Mouse (Mus musculus): ENCODE measurements at regions not wholly inside any gene's neighbourhood (a gene's known extent, or its start where the extent isn't known, plus 50 kb on each side); places are given as distances from the start of the nearest gene placed in this dataset.

- 85% methylated on average over 4 of the region's 4 CpGs for WGBS
- Histone ChIP-seq H3K9ac (ENCODE audit: low read depth, low read length) (no peak overlapping the region), H3K9me3 (ENCODE audit: control insufficient read depth, low read length) (no peaks in the 10 kb centered on the region), H3K27ac (ENCODE audit: low read length) (no peak overlapping the region), H3K36me3 (ENCODE audit: control insufficient read depth, insufficient read depth, low read length) (no peaks in the 10 kb centered on the region), H3K4me2 (ENCODE audit: low read depth, low read length) (no peak overlapping the region), H3K4me3 (ENCODE audit: low read length) (no peak overlapping the region), H3K27me3 (replicated peaks; ENCODE audit: control insufficient read depth, insufficient read depth, low read length) (no peaks in the 10 kb centered on the region), H3K4me1 (ENCODE audit: control insufficient read depth, insufficient read depth, low read length) (no peaks in the 10 kb centered on the region)
- ATAC-seq = no peak
These were observed 242.0 kb upstream of the Ank start for GRCm38 (mm10) chr15:27224512-27224850.

GRCm38 (mm10) chr15:27232804-27233203 lies 233.7 kb upstream of the Ank start:
- H3K27ac ChIP-seq (ENCODE audit: low read length) = no peak overlapping the region
- 82% methylated on average over 5 of the region's 5 CpGs for WGBS
- H3K36me3 ChIP-seq (ENCODE audit: control insufficient read depth, insufficient read depth, low read length) = no peaks in the 10 kb centered on the region
- H3K9ac ChIP-seq (ENCODE audit: low read depth, low read length) = no peak overlapping the region
- H3K9me3 ChIP-seq (ENCODE audit: control insufficient read depth, low read length) = no peaks in the 10 kb centered on the region
- no peaks in the 10 kb centered on the region for H3K4me1 ChIP-seq (ENCODE audit: control insufficient read depth, insufficient read depth, low read length)
- no peak overlapping the region for H3K4me2 ChIP-seq (ENCODE audit: low read depth, low read length)
- no peaks in the 10 kb centered on the region for H3K27me3 ChIP-seq (replicated peaks; ENCODE audit: control insufficient read depth, insufficient read depth, low read length)
- H3K4me3 ChIP-seq (ENCODE audit: low read length) = no peak overlapping the region
- no peak for ATAC-seq

DNA sequence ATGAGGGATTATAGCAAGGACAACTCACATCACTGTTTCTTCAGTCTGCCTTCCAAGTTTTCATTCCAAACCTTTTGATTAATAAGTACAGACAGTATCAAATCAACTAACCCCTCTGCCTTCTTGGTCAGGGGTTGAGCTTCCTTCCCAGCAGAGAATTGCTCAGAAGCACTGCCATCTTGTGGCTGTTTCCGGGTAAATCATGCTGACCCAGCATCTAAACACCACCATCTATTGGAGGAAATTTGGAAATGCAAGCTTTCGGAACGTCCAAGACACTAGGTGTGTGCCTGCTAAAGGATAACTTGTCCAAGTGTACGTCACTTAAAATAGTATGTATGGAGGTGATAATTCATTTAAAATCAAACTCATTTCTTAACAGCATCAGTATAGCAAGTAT lies 231.7 kb upstream of the Ank start:
- no peak overlapping the region for H3K4me2 ChIP-seq (ENCODE audit: low read depth, low read length)
- H3K4me3 ChIP-seq (ENCODE audit: low read length) = no peak overlapping the region
- no peak overlapping the region for H3K27ac ChIP-seq (ENCODE audit: low read length)
- ATAC-seq = 0 out of 2 replicates have a peak, but pooled peaks have one; percentile 26
- no peak overlapping the region for H3K9ac ChIP-seq (ENCODE audit: low read depth, low read length)
- no peaks in the 10 kb centered on the region for H3K4me1 ChIP-seq (ENCODE audit: control insufficient read depth, insufficient read depth, low read length)
- WGBS = 21% methylated on average over 4 of the region's 4 CpGs
- no peaks in the 10 kb centered on the region for H3K9me3 ChIP-seq (ENCODE audit: control insufficient read depth, low read length)
- H3K27me3 ChIP-seq (replicated peaks; ENCODE audit: control insufficient read depth, insufficient read depth, low read length) = no peaks in the 10 kb centered on the region
- H3K36me3 ChIP-seq (ENCODE audit: control insufficient read depth, insufficient read depth, low read length) = no peaks in the 10 kb centered on the region

DNA sequence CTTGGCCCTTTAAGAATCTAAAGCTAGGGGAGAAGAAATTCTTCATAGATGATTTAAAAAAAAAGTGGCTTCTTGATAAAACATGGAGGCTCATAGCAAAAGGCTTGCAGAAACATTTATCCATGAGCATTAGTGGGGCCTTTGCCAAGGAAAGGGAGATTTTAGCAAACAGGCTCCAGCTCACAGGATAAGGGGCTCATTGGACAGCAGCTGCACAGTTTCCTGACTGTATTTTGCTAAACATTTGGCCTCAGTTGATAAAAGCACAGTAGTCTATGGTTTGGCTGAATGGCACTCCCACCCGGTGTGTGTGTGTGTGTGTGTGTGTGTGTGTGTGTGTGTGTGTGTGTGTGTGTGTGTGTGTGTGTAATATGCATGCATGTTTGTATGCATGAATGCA lies 228.2 kb upstream of the Ank start:
- H3K36me3 ChIP-seq (ENCODE audit: control insufficient read depth, insufficient read depth, low read length) = no peaks in the 10 kb centered on the region
- H3K4me2 ChIP-seq (ENCODE audit: low read depth, low read length) = no peak overlapping the region
- H3K9ac ChIP-seq (ENCODE audit: low read depth, low read length) = no peak overlapping the region
- 63% methylated on average over 1 of the region's 1 CpGs for WGBS
- no peaks in the 10 kb centered on the region for H3K27me3 ChIP-seq (replicated peaks; ENCODE audit: control insufficient read depth, insufficient read depth, low read length)
- H3K4me1 ChIP-seq (ENCODE audit: control insufficient read depth, insufficient read depth, low read length) = no peaks in the 10 kb centered on the region
- no peak overlapping the region for H3K4me3 ChIP-seq (ENCODE audit: low read length)
- ATAC-seq = no peak
- H3K9me3 ChIP-seq (ENCODE audit: control insufficient read depth, low read length) = no peaks in the 10 kb centered on the region
- H3K27ac ChIP-seq (ENCODE audit: low read length) = no peak overlapping the region

DNA sequence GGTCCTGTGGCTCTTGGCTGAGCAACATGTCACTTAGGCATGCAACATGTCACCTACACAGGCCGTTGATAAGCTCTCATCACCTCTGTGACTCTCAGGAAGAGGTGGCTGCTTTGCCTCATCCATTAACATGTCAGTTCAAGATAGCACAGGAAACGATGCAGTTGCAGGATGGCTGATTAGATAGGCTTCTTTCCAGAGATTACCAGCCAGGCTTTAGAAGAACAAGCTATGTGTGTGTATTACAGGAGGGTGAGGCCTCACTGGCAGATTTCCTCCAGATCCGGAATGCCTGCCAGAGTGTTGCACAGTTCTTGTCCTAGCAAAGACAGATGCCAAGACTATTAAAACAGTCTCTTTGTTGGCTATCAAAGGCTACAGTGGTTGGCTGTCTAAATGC lies 220.2 kb upstream of the Ank start:
- Histone ChIP-seq H3K9ac (ENCODE audit: low read depth, low read length) (no peak overlapping the region), H3K27ac (ENCODE audit: low read length) (no peak overlapping the region), H3K4me3 (ENCODE audit: low read length) (no peak overlapping the region), H3K9me3 (ENCODE audit: control insufficient read depth, low read length) (no peaks in the 10 kb centered on the region), H3K36me3 (ENCODE audit: control insufficient read depth, insufficient read depth, low read length) (no peaks in the 10 kb centered on the region), H3K4me1 (ENCODE audit: control insufficient read depth, insufficient read depth, low read length) (no peaks in the 10 kb centered on the region), H3K27me3 (replicated peaks; ENCODE audit: control insufficient read depth, insufficient read depth, low read length) (no peaks in the 10 kb centered on the region), H3K4me2 (ENCODE audit: low read depth, low read length) (no peak overlapping the region)
- 24% methylated on average over 3 of the region's 3 CpGs for WGBS
- ATAC-seq = no peak

- 41% methylated on average over 6 of the region's 6 CpGs for WGBS
- peak; percentile 89 for ATAC-seq
These were observed 207.3 kb upstream of the Ank start for GRCm38 (mm10) chr15:27258984-27259853.

GRCm38 (mm10) chr15:27259854-27260191 lies 206.7 kb upstream of the Ank start:
- Histone ChIP-seq H3K4me2 (ENCODE audit: low read depth, low read length) (no peak overlapping the region), H3K9me3 (ENCODE audit: control insufficient read depth, low read length) (no peaks in the 10 kb centered on the region), H3K4me3 (ENCODE audit: low read length) (no peak overlapping the region), H3K4me1 (ENCODE audit: control insufficient read depth, insufficient read depth, low read length) (peaks cover 7% of the 10 kb centered on the region), H3K27ac (ENCODE audit: low read length) (no peak overlapping the region), H3K9ac (ENCODE audit: low read depth, low read length) (no peak overlapping the region), H3K27me3 (replicated peaks; ENCODE audit: control insufficient read depth, insufficient read depth, low read length) (no peaks in the 10 kb centered on the region), H3K36me3 (ENCODE audit: control insufficient read depth, insufficient read depth, low read length) (no peaks in the 10 kb centered on the region)
- 30% methylated on average over 2 of the region's 2 CpGs for WGBS
- ATAC-seq = peak; percentile 82

More at GRCm38 (mm10) chr15:27258984-27259853, 207.3 kb upstream of the Ank start:
- Histone ChIP-seq H3K27me3 (replicated peaks; ENCODE audit: control insufficient read depth, insufficient read depth, low read length) (no peaks in the 10 kb centered on the region), H3K9ac (ENCODE audit: low read depth, low read length) (no peak overlapping the region), H3K27ac (ENCODE audit: low read length) (no peak overlapping the region), H3K4me3 (ENCODE audit: low read length) (no peak overlapping the region), H3K9me3 (ENCODE audit: control insufficient read depth, low read length) (no peaks in the 10 kb centered on the region), H3K4me1 (ENCODE audit: control insufficient read depth, insufficient read depth, low read length) (peaks cover 7% of the 10 kb centered on the region), H3K36me3 (ENCODE audit: control insufficient read depth, insufficient read depth, low read length) (no peaks in the 10 kb centered on the region), H3K4me2 (ENCODE audit: low read depth, low read length) (no peak overlapping the region)

GRCm38 (mm10) chr15:27270203-27270602 lies 196.3 kb upstream of the Ank start:
- WGBS = 97% methylated on average over 2 of the region's 2 CpGs
- no peak overlapping the region for H3K27ac ChIP-seq (ENCODE audit: low read length)

DNA sequence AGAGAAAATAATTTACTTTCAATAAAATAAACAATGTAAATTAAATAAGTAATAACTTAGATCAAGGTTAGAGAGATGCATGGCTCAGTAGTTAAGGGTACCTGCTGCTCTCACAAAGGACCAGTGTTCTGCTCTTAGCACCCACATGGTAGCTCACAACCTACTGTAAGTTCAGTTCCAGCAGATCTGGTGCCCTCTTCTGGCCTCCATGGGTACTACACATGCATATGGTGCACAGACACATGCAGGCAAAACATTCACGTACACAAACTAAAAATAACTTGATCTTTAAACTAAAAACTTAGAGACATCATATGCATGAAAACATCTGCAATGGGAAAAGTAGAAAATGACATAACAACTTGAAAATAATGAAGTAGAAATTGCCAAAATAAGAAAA lies 184.2 kb upstream of the Ank start:
- Histone ChIP-seq H3K9ac (ENCODE audit: low read depth, low read length) (no peak overlapping the region), H3K4me1 (ENCODE audit: control insufficient read depth, insufficient read depth, low read length) (no peaks in the 10 kb centered on the region), H3K4me3 (ENCODE audit: low read length) (no peak overlapping the region), H3K36me3 (ENCODE audit: control insufficient read depth, insufficient read depth, low read length) (no peaks in the 10 kb centered on the region), H3K4me2 (ENCODE audit: low read depth, low read length) (no peak overlapping the region), H3K9me3 (ENCODE audit: control insufficient read depth, low read length) (no peaks in the 10 kb centered on the region), H3K27ac (ENCODE audit: low read length) (no peak overlapping the region), H3K27me3 (replicated peaks; ENCODE audit: control insufficient read depth, insufficient read depth, low read length) (no peaks in the 10 kb centered on the region)
- 86% methylated on average over 1 of the region's 1 CpGs for WGBS
- ATAC-seq = no peak

More at GRCm38 (mm10) chr15:27270203-27270602, 196.3 kb upstream of the Ank start:
- Histone ChIP-seq H3K27me3 (replicated peaks; ENCODE audit: control insufficient read depth, insufficient read depth, low read length) (no peaks in the 10 kb centered on the region), H3K9me3 (ENCODE audit: control insufficient read depth, low read length) (no peaks in the 10 kb centered on the region), H3K9ac (ENCODE audit: low read depth, low read length) (no peak overlapping the region), H3K36me3 (ENCODE audit: control insufficient read depth, insufficient read depth, low read length) (no peaks in the 10 kb centered on the region), H3K4me3 (ENCODE audit: low read length) (no peak overlapping the region), H3K4me1 (ENCODE audit: control insufficient read depth, insufficient read depth, low read length) (no peaks in the 10 kb centered on the region), H3K4me2 (ENCODE audit: low read depth, low read length) (no peak overlapping the region)
- no peak for ATAC-seq

GRCm38 (mm10) chr15:27303856-27304255 lies 162.6 kb upstream of the Ank start:
- Histone ChIP-seq H3K36me3 (ENCODE audit: control insufficient read depth, insufficient read depth, low read length) (no peaks in the 10 kb centered on the region), H3K27me3 (replicated peaks; ENCODE audit: control insufficient read depth, insufficient read depth, low read length) (no peaks in the 10 kb centered on the region), H3K4me3 (ENCODE audit: low read length) (no peak overlapping the region), H3K9me3 (ENCODE audit: control insufficient read depth, low read length) (no peaks in the 10 kb centered on the region), H3K9ac (ENCODE audit: low read depth, low read length) (no peak overlapping the region), H3K4me1 (ENCODE audit: control insufficient read depth, insufficient read depth, low read length) (no peaks in the 10 kb centered on the region), H3K27ac (ENCODE audit: low read length) (no peak overlapping the region), H3K4me2 (ENCODE audit: low read depth, low read length) (no peak overlapping the region)
- no peak for ATAC-seq
- WGBS = 79% methylated on average over 4 of the region's 4 CpGs

Data from intestine, embryonic 16.5 days (tissue).